Mouse (Mus musculus) ES-Bruce4 (cell line): ENCODE results near the gene Phgr1.

Experiments used
- CTCF ChIP-seq: IDR thresholded peaks from one replicate; pipeline ENCODE4 v1.8.1; 2011; ENCODE audit warnings: low read depth, low read length
- EP300 ChIP-seq: IDR thresholded peaks from 2 replicates; pipeline ENCODE4 v1.6.1; 2011; ENCODE audit warnings: low read depth, low read length; ENCODE audit not compliant: insufficient read depth
- POLR2A ChIP-seq: IDR thresholded peaks from one replicate; pipeline ENCODE4 v1.8.1; 2011; ENCODE audit warnings: low read length; ENCODE audit not compliant: insufficient read depth

DNA sequence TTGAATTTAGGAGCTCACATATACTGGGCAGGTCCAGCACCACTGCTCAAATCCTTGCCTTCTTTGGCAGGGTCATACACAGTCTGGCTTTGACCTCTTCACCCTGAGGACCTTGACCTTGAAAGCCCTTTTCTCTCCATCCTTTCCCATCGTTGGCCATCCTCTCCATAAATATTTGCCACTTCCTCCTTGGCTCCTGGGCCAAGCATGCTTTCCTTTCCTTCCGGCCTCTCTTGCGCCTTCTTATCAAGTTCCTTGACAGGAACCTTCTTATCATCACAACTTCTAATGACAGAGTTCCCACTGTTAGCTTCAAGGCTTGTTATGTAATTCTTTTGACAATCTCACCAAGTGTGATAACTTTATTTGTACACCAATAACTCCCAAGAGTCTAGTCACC lies 32.6 kb downstream of the Phgr1 start:
- TF ChIP-seq CTCF, result no peak
- no peak for TF ChIP-seq POLR2A
- TF ChIP-seq EP300, result no peak
